Mouse (Mus musculus) gastrocnemius, postnatal 36 days (tissue): ENCODE results near the gene Actl10. TPM values are rescaled to one million over a fixed set of nuclear protein-coding genes. Genes with fewer than 3 reads are reported as not detected.
A peak's percentile ranks its signal among the peaks of the same experiment; 100 is the strongest.

Experiments
- DNase-seq, 2 experiments: peaks; one replicate each; pipeline ENCODE4 v3.0.0; 2022
- intact Hi-C: fragments of 180-260 bp; cut with DNase I; formaldehyde crosslinking; loops from one replicate; pipeline ENCODE4 v1.15.1; 2025
- long read RNA-seq, 2 experiments: library from polyadenylated mRNA; stranded (forward); transcript quantifications; one replicate each; pipeline ENCODE4 v2.0.0; 2021
- total RNA-seq, 2 experiments: library from RNA; stranded (reverse); gene quantifications; 2 replicates each; pipeline ENCODE4 v1.2.3; 2021

Actl10 gene
- total RNA-seq, result not detected
- long read RNA-seq, experiment 1, result 0 reads
- long read RNA-seq, experiment 2, result 0 reads

GRCm38 (mm10) chr2:154551476-154551875, at the start of gene Actl10:
Gene Actl10 (plus strand): TSS chr2:154551776.
- DNase-seq, result no peak
- intact Hi-C loops, result loop anchor here (5.0 kb wide), 1 partner anchor 51 kb away; the partner anchor contains the start of gene Pxmp4

- intact Hi-C loops, result loop anchor here (5.0 kb wide), 1 partner anchor 70 kb away; the partner anchor contains the start of gene Cbfa2t2
- DNase-seq, result no peak
These were observed 44.5 kb upstream of the Actl10 start for GRCm38 (mm10) chr2:154507076-154507475.

- intact Hi-C loops, result loop anchor here (5.0 kb wide), 1 partner anchor 70 kb away; the partner anchor contains the start of gene Cbfa2t2
- DNase-seq, result no peak
These were observed 43.9 kb upstream of the Actl10 start for GRCm38 (mm10) chr2:154507566-154508283.

- no peak for DNase-seq
- intact Hi-C loops, result loop anchor here (5.0 kb wide), 1 partner anchor 71 kb away; the partner anchor contains the start of gene Cbfa2t2
These were observed 43.1 kb upstream of the Actl10 start for GRCm38 (mm10) chr2:154508450-154508849.

GRCm38 (mm10) chr2:154510141-154510540, 41.4 kb upstream of the Actl10 start:
- intact Hi-C loops, result no loop called here

GRCm38 (mm10) chr2:154516944-154517343, 34.6 kb upstream of the Actl10 start:
- DNase-seq, result no peak
- intact Hi-C loops, result no loop called here

More at GRCm38 (mm10) chr2:154510141-154510540, 41.4 kb upstream of the Actl10 start:
- DNase-seq, result no peak

GRCm38 (mm10) chr2:154517424-154517823, 34.2 kb upstream of the Actl10 start:
- intact Hi-C loops, result no loop called here
- DNase-seq, result no peak

GRCm38 (mm10) chr2:154521449-154521848, 30.1 kb upstream of the Actl10 start:
- intact Hi-C loops, result no loop called here

GRCm38 (mm10) chr2:154522334-154522733, 29.2 kb upstream of the Actl10 start:
- no peak for DNase-seq
- intact Hi-C loops, result no loop called here

More at GRCm38 (mm10) chr2:154521449-154521848, 30.1 kb upstream of the Actl10 start:
- DNase-seq, result no peak

- DNase-seq, result no peak
- intact Hi-C loops, result no loop called here
These were observed 26.3 kb upstream of the Actl10 start for GRCm38 (mm10) chr2:154525285-154525684.

- intact Hi-C loops, result no loop called here
- DNase-seq, result no peak
These were observed 25.0 kb upstream of the Actl10 start for GRCm38 (mm10) chr2:154526531-154526930.

GRCm38 (mm10) chr2:154532888-154533287, 18.7 kb upstream of the Actl10 start:
- no peak for DNase-seq
- intact Hi-C loops, result no loop called here

GRCm38 (mm10) chr2:154534704-154535270, 16.8 kb upstream of the Actl10 start:
- intact Hi-C loops, result no loop called here

GRCm38 (mm10) chr2:154538310-154538709, 13.3 kb upstream of the Actl10 start:
- intact Hi-C loops, result loop anchor here (2.0 kb wide), 1 partner anchor 122 kb away; no protein-coding TSS in a partner anchor
- no peak for DNase-seq

More at GRCm38 (mm10) chr2:154534704-154535270, 16.8 kb upstream of the Actl10 start:
- DNase-seq, result no peak

GRCm38 (mm10) chr2:154538710-154539109, 12.9 kb upstream of the Actl10 start:
- intact Hi-C loops, result loop anchor here (2.0 kb wide), 1 partner anchor 122 kb away; no protein-coding TSS in a partner anchor

GRCm38 (mm10) chr2:154539720-154540119, 11.9 kb upstream of the Actl10 start:
- DNase-seq, result no peak
- intact Hi-C loops, result loop anchor here (2.0 kb wide), 1 partner anchor 123 kb away; no protein-coding TSS in a partner anchor

More at GRCm38 (mm10) chr2:154538710-154539109, 12.9 kb upstream of the Actl10 start:
- no peak for DNase-seq

GRCm38 (mm10) chr2:154541630-154542029, 9.9 kb upstream of the Actl10 start:
- intact Hi-C loops, result no loop called here
- no peak for DNase-seq

GRCm38 (mm10) chr2:154543567-154544347, 7.8 kb upstream of the Actl10 start:
- peak; percentile 61 to 62 for DNase-seq
- intact Hi-C loops, result no loop called here

- intact Hi-C loops, result no loop called here
- DNase-seq, result no peak
These were observed 4.9 kb upstream of the Actl10 start, which contains the start of gene 1700003F12Rik for GRCm38 (mm10) chr2:154546711-154547110. Gene 1700003F12Rik (plus strand): TSS chr2:154547085.

- no peak for DNase-seq
- intact Hi-C loops, result no loop called here
These were observed 2.9 kb upstream of the Actl10 start for GRCm38 (mm10) chr2:154548688-154549087.
